Mouse (Mus musculus) myocyte (in vitro differentiated cells): Measurements from ENCODE around the gene Gm5737.
A peak's percentile ranks its signal among the peaks of the same experiment; 100 is the strongest.

Experiments
- CEBPB ChIP-seq: IDR thresholded peaks from 2 replicates; pipeline ENCODE4 v1.6.1; 2011; ENCODE audit warnings: mild to moderate bottlenecking, moderate library complexity; ENCODE audit not compliant: poor library complexity, insufficient read depth, severe bottlenecking
- E2F4 ChIP-seq: IDR thresholded peaks from one replicate; pipeline ENCODE4 v1.6.1; 2011; ENCODE audit warnings: mild to moderate bottlenecking, control low read depth, moderate library complexity; ENCODE audit not compliant: insufficient read depth
- MAX ChIP-seq: IDR thresholded peaks from one replicate; pipeline ENCODE4 v1.6.1; 2011; ENCODE audit warnings: low read depth, mild to moderate bottlenecking, control low read depth
- MYOD1 ChIP-seq, 3 experiments: IDR thresholded peaks; one replicate each; pipeline ENCODE4 v1.6.1; 2011; ENCODE audit warnings: control low read depth in 2 of 3, low read depth in 2 of 3, mild to moderate bottlenecking in 2 of 3, moderate library complexity in 1 of 3; ENCODE audit not compliant: insufficient read length in 2 of 3, control insufficient read depth in 1 of 3
- MYOG ChIP-seq, 3 experiments: IDR thresholded peaks; one replicate each; pipeline ENCODE4 v1.6.1; 2011; ENCODE audit warnings: control low read depth in 2 of 3, low read depth in 2 of 3, mild to moderate bottlenecking in 2 of 3; ENCODE audit not compliant: insufficient read length in 2 of 3, control insufficient read depth in 1 of 3, insufficient read depth in 1 of 3
- POLR2A ChIP-seq: IDR thresholded peaks from one replicate; pipeline ENCODE4 v1.6.1; 2011; ENCODE audit warnings: low read depth, mild to moderate bottlenecking, control low read depth, moderate library complexity; ENCODE audit not compliant: insufficient read length
- POLR2AphosphoS2 ChIP-seq: IDR thresholded peaks from one replicate; pipeline ENCODE4 v1.6.1; 2011; ENCODE audit warnings: low read depth, control low read depth; ENCODE audit not compliant: insufficient read length
- REST ChIP-seq: IDR thresholded peaks from one replicate; pipeline ENCODE4 v1.6.1; 2011; ENCODE audit warnings: mild to moderate bottlenecking, control low read depth, moderate library complexity; ENCODE audit not compliant: insufficient read depth, insufficient read length
- SRF ChIP-seq: IDR thresholded peaks from one replicate; pipeline ENCODE4 v1.6.1; 2011; ENCODE audit warnings: low read depth; ENCODE audit not compliant: control insufficient read depth, insufficient read length
- TCF12 ChIP-seq: IDR thresholded peaks from one replicate; pipeline ENCODE4 v1.6.1; 2011; ENCODE audit warnings: mild to moderate bottlenecking, control low read depth; ENCODE audit not compliant: poor library complexity, insufficient read depth, severe bottlenecking
- TCF3 ChIP-seq: IDR thresholded peaks from one replicate; pipeline ENCODE4 v1.6.1; 2011; ENCODE audit warnings: low read depth, control low read depth; ENCODE audit not compliant: insufficient read length
- USF1 ChIP-seq: IDR thresholded peaks from one replicate; pipeline ENCODE4 v1.6.1; 2011; ENCODE audit warnings: low read depth, mild to moderate bottlenecking, control low read depth, moderate library complexity

DNA sequence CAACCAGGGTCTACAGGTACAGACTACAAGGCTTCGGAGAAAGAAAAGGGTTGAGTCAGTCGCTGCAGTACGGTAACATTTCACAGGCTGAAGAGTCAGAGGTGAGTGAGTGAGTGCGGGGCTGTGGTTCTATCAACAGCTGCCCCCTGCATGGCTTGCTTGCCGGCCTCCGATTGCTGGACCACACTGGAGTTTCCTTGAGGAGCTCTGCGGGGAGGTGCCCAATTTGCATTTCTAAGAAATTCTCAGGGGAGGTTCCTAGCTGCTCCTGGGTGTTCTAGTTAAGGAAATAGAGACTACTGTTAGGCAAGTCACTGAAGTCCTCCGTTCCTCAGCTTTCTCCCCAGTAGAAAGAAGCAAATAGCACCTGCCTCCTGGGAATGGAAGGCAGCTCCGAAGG, 32.5 kb downstream of the Gm5737 start:
- TF ChIP-seq POLR2A (no peak), MYOD1 (IDR thresholded peaks at IDR 0.05; ENCODE audit: control insufficient read depth in 1 of 3, insufficient read length in 2 of 3, low read depth in 2 of 3) (peak in 1 of 3 experiments; percentile 15), TCF12 (no peak), TCF3 (no peak), REST (no peak), POLR2AphosphoS2 (no peak), E2F4 (no peak), MAX (no peak), USF1 (no peak), CEBPB (no peak), SRF (no peak), MYOG (IDR thresholded peaks at IDR 0.05; ENCODE audit: control insufficient read depth in 1 of 3, insufficient read depth in 1 of 3, insufficient read length in 2 of 3, low read depth in 2 of 3) (peak in 1 of 3 experiments; percentile 28)
